Mouse (Mus musculus) E14TG2a.4 (cell line): ENCODE measurements at regions not wholly inside any gene's neighbourhood (a gene's known extent, or its start where the extent isn't known, plus 50 kb on each side); places are given as distances from the start of the nearest gene placed in this dataset.

Experiments
- CTCF ChIP-seq: conservative IDR thresholded peaks from 2 replicates; pipeline ENCODE4 v1.5.1; 2014; ENCODE audit warnings: low read length
- NANOG ChIP-seq: IDR thresholded peaks from 2 replicates; pipeline ENCODE4 v1.6.1; 2014; ENCODE audit warnings: borderline replicate concordance, low read length, mixed read lengths
- POU5F1 ChIP-seq: IDR thresholded peaks from 2 replicates; pipeline ENCODE4 v1.6.1; 2014; ENCODE audit warnings: low read length, borderline replicate concordance

DNA sequence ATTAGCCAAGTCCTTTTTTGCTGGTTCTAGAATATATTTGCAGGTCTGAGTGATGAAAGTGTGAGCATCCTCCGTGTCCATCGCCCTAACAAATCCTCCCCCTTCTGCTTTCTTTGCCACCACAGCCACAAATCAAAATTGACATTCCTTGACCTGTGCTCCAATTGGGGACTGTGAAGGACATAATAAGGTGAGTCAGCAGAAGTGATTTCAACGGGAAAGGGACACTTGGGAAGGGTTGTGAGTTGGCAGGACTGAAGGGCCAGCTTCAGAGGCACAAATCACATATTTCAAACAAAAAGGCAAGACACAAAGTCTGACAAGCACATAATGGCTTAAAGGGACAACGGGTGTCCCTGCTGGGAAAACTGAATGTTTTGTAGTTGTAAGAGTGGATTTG is 784.2 kb upstream of the Lrrc6 start:
- no peak for TF ChIP-seq CTCF
- no peak for TF ChIP-seq NANOG
- TF ChIP-seq POU5F1: no peak
